Mouse (Mus musculus) kidney, postnatal 0 days (tissue): ENCODE data around the gene Prkg1. TPM values are rescaled to one million over a fixed set of nuclear protein-coding genes. Genes with fewer than 3 reads are reported as not detected.

Source experiments
- ATAC-seq: fragments of 200-750 bp; cut with Nextera tagmentation; replicated peaks from 2 replicates; pipeline ENCODE4 v1.8.0; 2017; ENCODE audit warnings: low read depth, moderate number of reproducible peaks, moderate TSS enrichment, moderate library complexity; ENCODE audit not compliant: low FRiP score
- DNase-seq: peaks from one replicate; pipeline ENCODE4 v3.0.0-alpha.2; 2016; ENCODE audit warnings: low spot score
- H3K27ac ChIP-seq: fragments of 300-500 bp; sonication (generic); 2 replicates; pipeline ENCODE4 v1.5.1; 2014; ENCODE audit warnings: mild to moderate bottlenecking
- H3K27me3 ChIP-seq: fragments of 300-500 bp; sonication (generic); 2 replicates; pipeline ENCODE4 v1.6.1; 2014; ENCODE audit warnings: low read length, mixed read lengths; ENCODE audit not compliant: insufficient read depth
- H3K36me3 ChIP-seq: fragments of 300-500 bp; sonication (generic); 2 replicates; pipeline ENCODE4 v1.6.1; 2014; ENCODE audit warnings: low read length, mixed read lengths; ENCODE audit not compliant: insufficient read depth
- H3K4me1 ChIP-seq: fragments of 300-500 bp; sonication (generic); replicated peaks from 2 replicates; pipeline ENCODE4 v1.6.1; 2014; ENCODE audit warnings: antibody characterized with exemption, low read length, mixed read lengths; ENCODE audit not compliant: insufficient read depth
- H3K4me2 ChIP-seq: fragments of 300-500 bp; sonication (generic); 2 replicates; pipeline ENCODE4 v1.6.1; 2014; ENCODE audit warnings: mild to moderate bottlenecking, low read length, moderate library complexity, mixed read lengths
- H3K4me3 ChIP-seq: fragments of 300-500 bp; sonication (generic); replicated peaks from 2 replicates; pipeline ENCODE4 v1.5.1; 2014; ENCODE audit warnings: low read depth, low read length
- H3K9ac ChIP-seq: fragments of 300-500 bp; sonication (generic); 2 replicates; pipeline ENCODE4 v1.6.1; 2014; ENCODE audit warnings: low read depth, low read length
- H3K9me3 ChIP-seq: fragments of 300-500 bp; sonication (generic); replicated peaks from 2 replicates; pipeline ENCODE4 v1.6.1; 2016; ENCODE audit warnings: low read length, inconsistent platforms, mixed read lengths
- CTCF ChIP-seq: IDR thresholded peaks from 2 replicates; pipeline ENCODE4 v1.5.1; 2016; ENCODE audit warnings: antibody characterized with exemption, low read depth, mild to moderate bottlenecking, moderate library complexity
- WGBS: fragments of 180-500 bp; shearing (Covaris S2); extraction: QIAGEN DNeasy Blood & Tissue Kit; methylation state at CpG from one replicate; pipeline ENCODE4 v1.1.7; 2014; 5-methylcytosine and 5-hydroxymethylcytosine counted together
- polyA plus RNA-seq: library from polyadenylated mRNA; unstranded; fragments of >200 nt; fragmentation: Nextera tagmentation; extraction: Ambion mirVana; gene quantifications from 2 replicates; pipeline ENCODE4 v1.2.1, GENCODE M21; 2015

The Prkg1 gene
- polyA plus RNA-seq, 1 experiment from 2014 or later = 2.3 TPM

DNA sequence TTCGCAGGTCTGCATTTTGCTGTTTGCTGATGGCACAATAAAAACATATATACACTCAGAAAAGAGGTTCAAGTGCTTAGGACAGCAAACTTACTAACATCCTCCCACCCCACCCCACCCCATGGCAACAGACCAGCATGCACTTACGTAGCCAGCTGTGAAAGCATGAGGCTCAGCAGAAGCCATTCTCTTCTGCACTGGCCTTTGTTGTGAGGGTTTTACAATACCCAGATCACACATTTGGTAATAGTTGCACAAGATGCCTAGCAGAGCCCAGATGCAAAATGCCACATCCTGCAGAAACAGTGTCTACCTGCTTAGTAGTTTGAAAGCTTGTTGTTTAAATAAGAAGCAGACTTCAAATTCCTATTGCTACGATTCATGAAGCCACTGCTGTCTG is 814.2 kb downstream of the Prkg1 start:
- Histone ChIP-seq H3K9ac (no peak overlapping the region), H3K4me1 (no peaks in the 10 kb centered on the region), H3K27ac (no peak overlapping the region), H3K4me3 (no peak overlapping the region), H3K27me3 (no peaks in the 10 kb centered on the region), H3K36me3 (no peaks in the 10 kb centered on the region), H3K9me3 (no peaks in the 10 kb centered on the region), H3K4me2 (no peak overlapping the region)
- TF ChIP-seq CTCF = no peak
- no peak for DNase-seq
- no peak for ATAC-seq
- 75% methylated on average over 3 of the region's 3 CpGs for WGBS

- Histone ChIP-seq H3K4me3 (no peak overlapping the region), H3K9me3 (no peaks in the 10 kb centered on the region), H3K27ac (no peak overlapping the region), H3K9ac (no peak overlapping the region), H3K36me3 (no peaks in the 10 kb centered on the region), H3K4me1 (no peaks in the 10 kb centered on the region), H3K4me2 (no peak overlapping the region), H3K27me3 (no peaks in the 10 kb centered on the region)
- DNase-seq (peak; percentile 64), ATAC-seq (no peak)
- 34% methylated on average over 1 of the region's 1 CpGs for WGBS
- no peak for TF ChIP-seq CTCF
Observed at GRCm38 (mm10) chr19:30948202-30948601, 816.6 kb downstream of the Prkg1 start.

GRCm38 (mm10) chr19:30942369-30942992 is 822.4 kb downstream of the Prkg1 start:
- Histone ChIP-seq H3K4me2 (no peak overlapping the region), H3K4me3 (no peak overlapping the region), H3K36me3 (no peaks in the 10 kb centered on the region), H3K9me3 (no peaks in the 10 kb centered on the region), H3K27me3 (no peaks in the 10 kb centered on the region), H3K27ac (no peak overlapping the region), H3K9ac (no peak overlapping the region), H3K4me1 (no peaks in the 10 kb centered on the region)
- no peak for ATAC-seq
- TF ChIP-seq CTCF = no peak
- DNase-seq = peak; percentile 2
- WGBS = 58% methylated on average over 5 of the region's 5 CpGs

- no peak for ATAC-seq
- TF ChIP-seq CTCF = no peak
Observed at GRCm38 (mm10) chr19:30938058-30938457, 826.8 kb downstream of the Prkg1 start.

GRCm38 (mm10) chr19:30931469-30932192 is 833.2 kb downstream of the Prkg1 start:
- no peak for ATAC-seq
- Histone ChIP-seq H3K4me3 (no peak overlapping the region), H3K4me1 (no peaks in the 10 kb centered on the region), H3K27ac (no peak overlapping the region), H3K27me3 (no peaks in the 10 kb centered on the region), H3K9me3 (no peaks in the 10 kb centered on the region), H3K36me3 (no peaks in the 10 kb centered on the region), H3K9ac (no peak overlapping the region), H3K4me2 (no peak overlapping the region)
- WGBS = 93% methylated on average over 5 of the region's 5 CpGs
- no peak for DNase-seq
- TF ChIP-seq CTCF = no peak

More at GRCm38 (mm10) chr19:30938058-30938457, 826.8 kb downstream of the Prkg1 start:
- Histone ChIP-seq H3K4me2 (no peak overlapping the region), H3K36me3 (no peaks in the 10 kb centered on the region), H3K27me3 (no peaks in the 10 kb centered on the region), H3K9ac (no peak overlapping the region), H3K27ac (no peak overlapping the region), H3K4me1 (no peaks in the 10 kb centered on the region), H3K4me3 (no peak overlapping the region), H3K9me3 (no peaks in the 10 kb centered on the region)
- DNase-seq = no peak
- WGBS = 71% methylated on average over 2 of the region's 2 CpGs

GRCm38 (mm10) chr19:30924032-30924431 is 840.8 kb downstream of the Prkg1 start:
- H3K27ac ChIP-seq = no peak overlapping the region
- no peaks in the 10 kb centered on the region for H3K27me3 ChIP-seq
- no peaks in the 10 kb centered on the region for H3K9me3 ChIP-seq
- no peak overlapping the region for H3K4me3 ChIP-seq
- no peak for DNase-seq
- no peaks in the 10 kb centered on the region for H3K36me3 ChIP-seq
- no peak overlapping the region for H3K9ac ChIP-seq
- TF ChIP-seq CTCF = no peak
- ATAC-seq = no peak
- 95% methylated on average over 1 of the region's 1 CpGs for WGBS
- no peak overlapping the region for H3K4me2 ChIP-seq
- no peaks in the 10 kb centered on the region for H3K4me1 ChIP-seq
